9 mouse cellular contexts compared by ENCODE assay signal in genomic region chr7:67848589-67849508, GRCm38 (mm10).
DNase-seq lines count a peak whose midpoint lies in the region; ATAC-seq and TF ChIP-seq lines count a peak whose summit lies in the region.
"Had no signal": no experiment of that assay in that cellular context is flagged by ENCODE, and none has a peak within 500 bp of the region (broad histone marks: within the 10 kb centered on the region; RNA-seq: fewer than 3 reads in every experiment).

No protein-coding gene starts in this region.

- intact Hi-C loops in gastrocnemius, postnatal 36 days (cut with DNase I) = no loop called here
- intact Hi-C loops in left cerebral cortex, adult 2 months (cut with DNase I) = loop anchor here (2.0 kb wide), 1 partner anchor 102 kb away; no protein-coding TSS in a partner anchor

- peak; percentile 46 for DNase-seq in adrenal gland, adult 2 months
- peak; percentile 90 for DNase-seq in embryo, embryonic 11 days
- DNase-seq in gastrocnemius, postnatal 36 days = peak; percentile 33 to 47
- peak; percentile 80 for DNase-seq in intestine, embryonic 14.5 days (ENCODE audit: low spot score)
- peak; percentile 53 to 68 for DNase-seq in left cerebral cortex, adult 2 months (ENCODE audit: extremely low spot score in 1 of 2, low spot score in 2 of 2)
- DNase-seq in lung, postnatal 14 days = peak; percentile 51
- DNase-seq in right cerebral cortex, adult 2 months (ENCODE audit: low spot score in 2 of 2) = peak; percentile 72

- H3K27ac ChIP-seq in intestine, embryonic 14.5 days (ENCODE audit: low read depth) = peak overlapping the region; percentile 33; the same call in 1 of the 2 replicates
- H3K27ac ChIP-seq in left cerebral cortex, adult 2 months = peak overlapping the region; percentile 71

- no peaks in the 10 kb centered on the region for H3K27me3 ChIP-seq in intestine, embryonic 14.5 days (replicated peaks; ENCODE audit: control insufficient read depth, insufficient read depth, low read length)

- peak; percentile 86 for ATAC-seq in intestine, embryonic 14.5 days (replicated peaks; ENCODE audit: low FRiP score, low TSS enrichment, low read depth)
- no peak for ATAC-seq in erythroid progenitor cell, adult 5-6 weeks (replicated peaks; ENCODE audit: low FRiP score, poor library complexity, severe bottlenecking)
- ATAC-seq: Patski had no signal

- peaks cover 4% of the 10 kb centered on the region; the same call in 1 of the 2 replicates for H3K9me3 ChIP-seq in intestine, embryonic 14.5 days (ENCODE audit: control insufficient read depth, low read length)

- peak overlapping the region; percentile 71 for H3K4me2 ChIP-seq in intestine, embryonic 14.5 days (ENCODE audit: low read length)

- no peak for TF ChIP-seq CTCF in left cerebral cortex, adult 2 months (IDR thresholded peaks at IDR 0.05)

- WGBS in intestine, embryonic 14.5 days = 4% methylated on average over 35 of the region's 35 CpGs

- H3K36me3 ChIP-seq in intestine, embryonic 14.5 days (ENCODE audit: control insufficient read depth, insufficient read depth, low read length) = no peaks in the 10 kb centered on the region

- H3K9ac ChIP-seq in intestine, embryonic 14.5 days (ENCODE audit: low read length) = peak overlapping the region; percentile 53

- no peaks in the 10 kb centered on the region for H3K4me1 ChIP-seq in intestine, embryonic 14.5 days (replicated peaks; ENCODE audit: control insufficient read depth, insufficient read depth, low read length)

- peak overlapping the region; percentile 48 for H3K4me3 ChIP-seq in intestine, embryonic 14.5 days (ENCODE audit: low read depth, low read length)
- peak overlapping the region; percentile 52 for H3K4me3 ChIP-seq in left cerebral cortex, adult 2 months

Comparison
In these comparisons a context has a peak if more than half of its experiments do, and no peak if none do; other contexts are left out.
1. DNase-seq: peak in every context shown above with its lines; median percentile 90 in embryo, embryonic 11 days; 80 in intestine, embryonic 14.5 days; 72 in right cerebral cortex, adult 2 months; 60 in left cerebral cortex, adult 2 months; 51 in lung, postnatal 14 days; 46 in adrenal gland, adult 2 months; 40 in gastrocnemius, postnatal 36 days.